Mouse (Mus musculus): ENCODE measurements around the gene Cemip. TPM values are rescaled to one million over a fixed set of nuclear protein-coding genes. Genes with fewer than 3 reads are reported as not detected.

Gene Cemip
- total RNA-seq, 2 experiments from 2014 or later = 39.7 to 44.4 TPM

DNA sequence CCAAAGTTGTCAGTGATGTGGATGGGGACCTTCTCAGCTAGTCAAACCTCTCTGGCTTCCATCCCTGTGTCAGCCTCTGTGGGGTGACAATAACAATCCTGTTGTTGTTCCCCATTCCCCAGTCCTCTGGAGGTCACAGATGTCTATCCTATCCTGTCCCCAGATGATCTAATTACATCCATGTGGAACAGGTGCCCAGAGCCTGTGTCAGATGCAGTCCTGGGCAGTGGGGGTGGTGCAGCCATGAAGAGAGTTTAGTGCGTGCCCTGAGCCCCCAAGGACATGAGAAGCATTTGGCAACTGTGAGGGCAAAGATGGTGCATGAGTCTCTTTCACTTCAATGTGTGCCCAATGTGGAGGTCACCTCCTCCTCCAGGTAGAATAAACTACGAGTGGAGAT lies 100.6 kb downstream of the Cemip start:
- intact Hi-C loops (cut with DNase I) = no loop called here
- no peak for DNase-seq (ENCODE audit: low spot score in 2 of 2)

DNA sequence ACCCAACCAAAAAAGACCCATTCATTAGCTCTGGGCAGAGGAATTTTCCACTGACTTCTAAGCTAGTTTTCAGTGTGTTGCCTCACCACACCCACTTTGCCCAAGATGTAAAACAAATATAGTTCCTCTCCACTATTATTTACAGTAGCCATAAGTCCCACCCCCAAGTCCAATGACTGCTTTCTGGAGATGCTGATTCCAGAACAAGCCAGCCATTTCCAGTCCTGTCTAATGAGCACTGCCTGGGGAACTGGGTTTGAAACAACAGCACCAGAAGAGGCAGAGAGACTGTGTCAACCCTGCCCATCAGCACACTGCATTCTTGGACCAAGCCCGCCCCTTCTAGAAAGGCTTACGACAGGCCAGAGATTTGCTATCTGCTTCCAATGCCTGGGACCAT lies 103.7 kb downstream of the Cemip start:
- intact Hi-C loops (cut with DNase I) = no loop called here
- no peak for DNase-seq (ENCODE audit: low spot score in 2 of 2)

- intact Hi-C loops (cut with DNase I) = no loop called here
- no peak for DNase-seq (ENCODE audit: low spot score in 2 of 2)
Measured at GRCm38 (mm10) chr7:83978945-83979536, 107.3 kb downstream of the Cemip start.

- DNase-seq (ENCODE audit: low spot score in 2 of 2) = no peak
- intact Hi-C loops (cut with DNase I) = no loop called here
Measured at GRCm38 (mm10) chr7:83978410-83978809, 107.9 kb downstream of the Cemip start.

- intact Hi-C loops (cut with DNase I) = no loop called here
- no peak for DNase-seq (ENCODE audit: low spot score in 2 of 2)
Measured at GRCm38 (mm10) chr7:83976413-83976958, 109.8 kb downstream of the Cemip start.

- intact Hi-C loops (cut with DNase I) = no loop called here
- DNase-seq (ENCODE audit: low spot score in 2 of 2) = no peak
Measured at GRCm38 (mm10) chr7:83975283-83975682, 111.0 kb downstream of the Cemip start.

DNA sequence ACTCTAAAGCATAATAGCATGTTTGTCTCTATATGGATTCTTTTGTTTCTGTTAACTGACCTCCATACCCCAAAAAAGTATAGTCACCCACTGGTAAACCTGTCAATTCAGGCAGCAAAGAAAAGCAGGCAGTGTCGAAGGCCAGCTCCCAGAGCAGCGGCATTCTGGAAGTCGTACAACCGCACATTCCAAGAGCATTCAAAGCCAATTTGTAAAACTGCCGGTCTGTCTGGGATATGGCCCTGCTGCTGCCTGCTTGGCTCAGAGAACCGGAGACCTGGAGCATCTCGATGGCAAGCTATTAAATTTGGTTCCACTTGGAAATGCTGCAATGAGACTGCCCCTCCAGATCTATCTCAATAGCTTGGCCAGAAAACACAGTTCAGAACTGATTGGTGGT lies 113.8 kb downstream of the Cemip start:
- no peak for DNase-seq (ENCODE audit: low spot score in 2 of 2)

DNA sequence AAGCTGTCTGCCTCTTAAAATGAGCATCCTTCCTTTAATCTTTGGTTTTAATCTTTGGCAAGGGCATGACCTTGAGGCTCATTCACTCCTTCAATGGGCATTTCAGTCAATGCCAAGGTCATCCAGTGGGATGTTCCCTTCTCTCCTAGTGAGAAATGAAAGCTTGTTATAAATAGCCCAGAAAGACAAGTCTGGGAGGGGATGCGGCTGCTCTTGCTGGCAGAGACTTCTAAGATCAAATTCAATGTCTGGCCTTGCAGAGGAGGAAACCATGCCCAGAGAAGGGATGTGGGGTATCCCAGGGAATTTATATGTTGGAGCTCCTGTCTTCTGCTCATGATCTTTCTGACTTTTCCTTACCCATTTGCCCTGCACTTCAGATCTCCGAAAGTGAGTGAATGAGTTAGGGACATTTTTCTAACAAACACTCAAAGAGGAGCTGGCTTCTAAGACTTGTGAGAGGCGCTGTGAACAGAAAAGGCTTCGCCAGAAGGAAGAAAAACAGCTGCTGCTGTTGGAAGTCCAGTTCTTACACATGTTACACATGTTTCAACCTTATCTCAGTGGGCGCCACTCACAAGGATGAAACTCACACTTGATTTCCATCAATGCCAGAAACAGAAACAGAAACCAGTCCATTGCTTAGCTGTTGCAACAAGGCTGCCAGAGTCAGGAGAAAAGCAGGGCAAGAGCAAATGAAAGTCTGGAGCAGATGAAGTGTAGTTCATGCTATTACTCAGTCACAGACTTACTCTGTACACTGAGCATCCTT lies 120.1 kb downstream of the Cemip start:
- no peak for DNase-seq (ENCODE audit: low spot score in 2 of 2)
- intact Hi-C loops (cut with DNase I) = no loop called here

More for the DNA sequence above, 113.8 kb downstream of the Cemip start:
- intact Hi-C loops (cut with DNase I) = no loop called here

GRCm38 (mm10) chr7:83965181-83965580 lies 121.1 kb downstream of the Cemip start:
- no peak for DNase-seq (ENCODE audit: low spot score in 2 of 2)
- intact Hi-C loops (cut with DNase I) = no loop called here

DNA sequence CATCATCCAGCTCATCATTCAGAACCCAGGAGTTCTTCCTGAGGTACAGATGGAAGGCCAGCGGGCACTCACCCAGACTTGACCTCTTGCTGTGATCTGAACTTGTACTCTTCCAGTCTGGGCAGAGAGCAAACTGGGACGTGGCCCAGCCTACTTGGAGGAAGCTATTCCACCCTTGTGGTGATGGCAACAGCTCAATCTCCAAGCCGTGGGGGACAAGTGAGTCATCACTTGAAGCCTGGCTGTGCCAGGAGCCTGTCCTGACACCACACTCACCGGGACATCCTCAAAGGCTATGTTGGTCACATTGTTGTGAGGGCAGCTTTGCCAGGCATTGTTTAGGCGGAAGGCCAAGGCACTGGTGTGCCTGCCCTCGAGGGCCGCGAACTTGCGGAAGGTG lies 133.8 kb downstream of the Cemip start:
- intact Hi-C loops (cut with DNase I) = loop anchor here (5.0 kb wide), 1 partner anchor 80 kb away; no protein-coding TSS in a partner anchor
- no peak for DNase-seq (ENCODE audit: low spot score in 2 of 2)

DNA sequence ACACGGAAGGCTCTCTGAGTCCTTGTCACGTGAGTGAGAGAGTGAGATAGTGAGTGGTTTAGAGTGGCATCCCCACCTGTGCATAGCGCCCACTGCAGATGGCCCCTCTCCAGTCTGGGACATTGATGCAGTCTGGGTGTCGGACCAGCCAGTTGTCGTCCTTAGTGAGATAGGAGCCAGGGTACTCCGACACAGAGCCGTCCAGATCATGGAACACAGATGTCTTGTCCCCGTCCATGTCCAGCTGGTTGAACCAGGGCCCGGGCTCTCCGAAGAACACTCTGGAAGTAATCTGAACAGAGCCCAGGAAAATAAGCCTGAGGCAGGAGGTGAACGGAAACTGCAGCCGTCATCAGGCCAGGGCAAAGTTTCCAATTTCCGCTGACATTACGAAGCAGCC lies 135.0 kb downstream of the Cemip start:
- intact Hi-C loops (cut with DNase I) = loop anchor here (5.0 kb wide), 1 partner anchor 81 kb away; no protein-coding TSS in a partner anchor
- no peak for DNase-seq (ENCODE audit: low spot score in 2 of 2)

GRCm38 (mm10) chr7:83949662-83950061 lies 136.6 kb downstream of the Cemip start:
- no peak for DNase-seq (ENCODE audit: low spot score in 2 of 2)
- intact Hi-C loops (cut with DNase I) = loop anchor here (5.0 kb wide), 1 partner anchor 83 kb away; no protein-coding TSS in a partner anchor

GRCm38 (mm10) chr7:83948743-83949142 lies 137.6 kb downstream of the Cemip start:
- intact Hi-C loops (cut with DNase I) = no loop called here
- no peak for DNase-seq (ENCODE audit: low spot score in 2 of 2)

DNA sequence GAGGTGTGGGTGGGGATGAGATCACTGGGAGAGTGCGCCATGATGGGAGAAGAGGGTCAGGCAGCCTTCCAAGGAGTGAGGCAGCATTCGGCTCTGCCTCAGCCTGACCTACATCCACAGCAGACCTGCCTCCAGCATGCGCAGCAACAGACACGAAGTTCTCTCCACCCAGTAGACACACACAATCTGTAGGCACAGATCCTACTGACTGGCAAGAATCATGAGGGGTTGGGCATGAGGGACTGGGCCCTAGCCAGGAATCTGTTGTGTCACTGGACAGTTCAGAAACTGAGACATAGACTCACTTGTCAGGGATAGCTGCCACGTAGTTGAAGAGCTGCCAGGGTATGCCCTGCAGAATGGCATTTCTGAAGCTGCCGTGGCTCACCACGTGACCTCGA lies 144.6 kb downstream of the Cemip start:
- intact Hi-C loops (cut with DNase I) = no loop called here
- DNase-seq (ENCODE audit: low spot score in 2 of 2) = peak; percentile 14 to 25

DNA sequence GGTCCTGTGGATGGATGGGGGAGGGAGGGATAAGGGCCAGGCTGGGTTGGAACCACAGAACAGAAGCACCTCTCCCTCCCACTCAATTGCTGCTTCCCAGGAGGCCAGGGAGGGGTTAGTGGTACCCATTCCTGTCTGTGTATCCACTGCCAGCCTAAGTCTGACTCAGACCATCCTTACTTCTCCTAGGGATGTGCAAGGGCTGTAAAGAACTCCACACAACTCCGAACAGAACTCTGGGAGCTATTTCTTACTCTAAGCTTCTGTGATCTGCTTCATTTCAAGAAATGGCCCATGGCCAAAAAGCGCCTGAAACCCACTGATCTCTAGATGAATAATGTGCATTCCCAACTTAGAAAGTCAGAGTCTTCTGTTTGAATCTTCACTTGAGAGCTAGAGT lies 146.2 kb downstream of the Cemip start:
- intact Hi-C loops (cut with DNase I) = no loop called here
- peak in 1 of 2 experiments; percentile 22 for DNase-seq (ENCODE audit: low spot score in 2 of 2)

GRCm38 (mm10) chr7:83939017-83939721 lies 147.1 kb downstream of the Cemip start:
- intact Hi-C loops (cut with DNase I) = no loop called here
- DNase-seq (ENCODE audit: low spot score in 2 of 2) = no peak

DNA sequence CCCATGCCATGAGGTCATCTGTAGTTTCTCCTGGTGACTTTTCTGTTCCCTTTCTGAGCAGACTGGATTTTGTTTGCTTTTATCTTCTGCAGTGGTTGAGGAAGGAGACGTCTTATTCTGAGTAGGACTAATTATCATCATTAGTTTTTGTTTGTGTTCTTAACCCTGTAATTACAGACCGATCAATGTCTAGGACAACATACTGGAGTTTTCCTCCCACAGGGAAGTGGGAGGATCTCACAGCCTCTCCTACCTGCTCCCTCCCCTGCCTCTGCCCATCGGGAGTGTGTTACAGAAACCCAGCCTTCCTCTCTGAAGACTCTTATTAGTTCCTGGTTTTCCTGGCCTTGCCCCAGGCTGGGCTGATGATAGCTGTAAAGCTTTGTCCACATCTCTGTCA lies 164.7 kb downstream of the Cemip start:
- intact Hi-C loops (cut with DNase I) = no loop called here

DNA sequence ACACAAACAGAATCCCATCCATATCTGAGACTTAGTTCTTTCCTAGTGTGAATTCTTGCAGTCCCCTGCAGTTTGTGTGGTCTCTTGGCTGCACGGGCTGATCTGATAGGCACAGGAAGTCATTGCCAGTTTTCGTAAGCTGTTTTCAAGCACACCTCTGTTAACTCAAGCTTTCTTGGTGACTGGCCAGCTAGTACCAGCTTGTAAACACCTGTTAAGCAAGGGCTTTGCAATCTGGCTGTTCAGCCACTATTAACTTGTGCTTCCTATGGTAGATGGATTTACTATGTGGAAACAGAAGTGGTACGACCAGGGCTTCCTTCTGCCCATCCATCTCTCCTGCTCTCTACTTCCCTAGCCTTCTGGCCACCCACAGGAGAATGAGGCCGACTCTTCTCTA lies 166.1 kb downstream of the Cemip start:
- intact Hi-C loops (cut with DNase I) = no loop called here
- DNase-seq (ENCODE audit: low spot score in 2 of 2) = no peak

More for the DNA sequence above, 164.7 kb downstream of the Cemip start:
- DNase-seq (ENCODE audit: low spot score in 2 of 2) = no peak

- intact Hi-C loops (cut with DNase I) = loop anchor here (5.0 to 10.0 kb wide), 3 partner anchors 173 to 440 kb away; partner anchors contain the start of gene Cemip
- peak; percentile 83 to 93 for DNase-seq (ENCODE audit: low spot score in 2 of 2)
Measured at GRCm38 (mm10) chr7:83914566-83914965, 171.7 kb downstream of the Cemip start.

DNA sequence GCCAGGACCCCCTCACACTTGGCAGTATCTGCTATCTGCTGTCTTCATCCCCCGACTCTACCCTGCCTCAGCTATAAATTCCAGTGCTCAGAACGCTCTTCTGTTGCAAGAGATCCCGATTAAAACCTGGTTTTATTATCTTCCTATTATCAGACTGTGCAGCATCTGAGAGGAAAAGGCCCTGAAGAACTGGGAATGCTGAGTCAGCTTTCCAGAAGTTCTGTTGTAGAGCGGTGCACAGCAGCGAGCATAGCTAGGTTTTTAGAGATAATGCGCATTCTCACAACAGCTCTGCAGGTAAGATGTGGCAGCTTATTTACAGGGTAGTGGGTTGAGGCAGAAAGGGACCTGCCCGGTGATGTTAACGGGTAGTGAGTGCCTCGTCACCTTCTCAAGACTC lies 172.3 kb downstream of the Cemip start:
- intact Hi-C loops (cut with DNase I) = loop anchor here (5.0 to 10.0 kb wide), 3 partner anchors 173 to 441 kb away; partner anchors contain the start of gene Cemip
- DNase-seq (ENCODE audit: low spot score in 2 of 2) = no peak
